Mouse (Mus musculus): ENCODE results near the gene Aven.

Aven gene

GRCm38 (mm10) chr2:112653836-112654235, 161.1 kb downstream of the Aven start:
- in situ Hi-C loops (cut with MboI, MseI), result no loop called here

- in situ Hi-C loops (cut with MboI, MseI), result no loop called here
Measured at GRCm38 (mm10) chr2:112656131-112656530, 163.4 kb downstream of the Aven start.

GRCm38 (mm10) chr2:112669461-112669860, 176.7 kb downstream of the Aven start:
- in situ Hi-C loops (cut with MboI, MseI), result no loop called here

GRCm38 (mm10) chr2:112676175-112676574, 183.4 kb downstream of the Aven start:
- in situ Hi-C loops (cut with MboI, MseI), result no loop called here

- in situ Hi-C loops (cut with MboI, MseI), result no loop called here
Measured at GRCm38 (mm10) chr2:112676721-112677120, 184.0 kb downstream of the Aven start.

GRCm38 (mm10) chr2:112677246-112677645, 184.5 kb downstream of the Aven start:
- in situ Hi-C loops (cut with MboI, MseI), result no loop called here

- in situ Hi-C loops (cut with MboI, MseI), result no loop called here
Measured at GRCm38 (mm10) chr2:112681817-112682216, 189.1 kb downstream of the Aven start.

Measured in T-helper 1 cell (primary cell).